Mouse (Mus musculus) limb, embryonic 14.5 days (tissue): ENCODE measurements around the gene Pxdn. TPM values are rescaled to one million over a fixed set of nuclear protein-coding genes. Genes with fewer than 3 reads are reported as not detected.
A peak's percentile ranks its signal among the peaks of the same experiment; 100 is the strongest.

ENCODE experiments used
- ATAC-seq: fragments of 200-750 bp; cut with Nextera tagmentation; 2 replicates; pipeline ENCODE4 v1.8.0; 2017; ENCODE audit warnings: low read depth, moderate number of reproducible peaks, moderate TSS enrichment; ENCODE audit not compliant: low FRiP score
- DNase-seq: peaks from one replicate; pipeline ENCODE4 v3.0.0-alpha.2; 2015; ENCODE audit warnings: low spot score
- H3K27ac ChIP-seq: fragments of 300-500 bp; sonication (generic); replicated peaks from 2 replicates; pipeline ENCODE4 v1.5.1; 2014; ENCODE audit warnings: low read depth, mild to moderate bottlenecking, low read length, moderate library complexity, mixed read lengths
- H3K27me3 ChIP-seq: fragments of 300-500 bp; sonication (generic); 2 replicates; pipeline ENCODE4 v1.6.1; 2014; ENCODE audit warnings: low read length, mixed read lengths; ENCODE audit not compliant: control insufficient read depth, insufficient read depth
- H3K36me3 ChIP-seq: fragments of 300-500 bp; sonication (generic); 2 replicates; pipeline ENCODE4 v1.6.1; 2014; ENCODE audit warnings: mild to moderate bottlenecking, low read length, moderate library complexity, mixed read lengths; ENCODE audit not compliant: control insufficient read depth, insufficient read depth
- H3K4me1 ChIP-seq: fragments of 300-500 bp; sonication (generic); 2 replicates; pipeline ENCODE4 v1.6.1; 2014; ENCODE audit warnings: antibody characterized with exemption, low read length, mixed read lengths; ENCODE audit not compliant: control insufficient read depth, insufficient read depth
- H3K4me2 ChIP-seq: fragments of 300-500 bp; sonication (generic); replicated peaks from 2 replicates; pipeline ENCODE4 v1.6.1; 2014; ENCODE audit warnings: low read depth, mild to moderate bottlenecking, low read length, moderate library complexity; ENCODE audit not compliant: severe bottlenecking
- H3K4me3 ChIP-seq: fragments of 300-500 bp; sonication (generic); replicated peaks from 2 replicates; pipeline ENCODE4 v1.5.1; 2014; ENCODE audit warnings: low read length
- H3K9ac ChIP-seq: fragments of 300-500 bp; sonication (generic); 2 replicates; pipeline ENCODE4 v1.6.1; 2014; ENCODE audit warnings: mild to moderate bottlenecking, low read depth, low read length, moderate library complexity; ENCODE audit not compliant: severe bottlenecking
- H3K9me3 ChIP-seq: fragments of 300-500 bp; sonication (generic); 2 replicates; pipeline ENCODE4 v1.6.1; 2016; ENCODE audit warnings: low read length; ENCODE audit not compliant: control insufficient read depth
- POLR2A ChIP-seq: fragments of 200-500 bp; IDR thresholded peaks from 2 replicates; pipeline ENCODE4 v1.8.0; 2012; ENCODE audit warnings: inconsistent platforms, mild to moderate bottlenecking, moderate library complexity, borderline replicate concordance; ENCODE audit not compliant: insufficient read depth, insufficient read length; ENCODE audit errors: extremely low read depth
- WGBS: fragments of 180-500 bp; shearing (Covaris S2); extraction: QIAGEN DNeasy Blood & Tissue Kit; methylation state at CpG from one replicate; pipeline ENCODE4 v1.1.7; 2014; 5-methylcytosine and 5-hydroxymethylcytosine counted together
- polyA plus RNA-seq, 2 experiments: library from polyadenylated mRNA; depleted of rRNA in 1 of 2; stranded (reverse) in 1 of 2; unstranded in 1 of 2; fragments of >200 nt; fragmentation: Nextera tagmentation in 1 of 2; extraction: Ambion mirVana in 1 of 2; gene quantifications; 2 replicates each; pipeline versions ENCODE4 v1.2.1 to v1.2.3; 2012 to 2014

Pxdn gene
- polyA plus RNA-seq, 2 experiments: 145 to 175 TPM

DNA sequence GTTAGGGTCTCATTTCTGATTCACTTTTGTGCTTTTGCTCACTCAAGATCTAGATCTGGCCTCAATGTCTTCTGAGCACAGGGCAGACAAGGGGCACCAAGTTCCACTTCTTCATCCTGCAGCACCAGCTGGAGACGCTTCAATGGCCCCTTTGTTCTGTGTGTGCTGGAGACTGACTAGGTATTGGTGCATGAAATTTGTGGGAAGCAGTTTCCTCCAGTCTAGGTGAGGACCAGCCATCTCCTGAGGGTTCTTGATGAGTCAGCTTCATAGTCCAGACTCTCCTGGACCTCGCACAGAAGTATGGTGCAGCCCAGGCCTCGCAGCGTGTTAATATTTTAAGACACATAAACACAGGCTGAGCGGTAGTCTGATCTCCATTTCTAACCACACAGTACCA, 97.3 kb downstream of the Pxdn start:
- Histone ChIP-seq H3K4me3 (no peak overlapping the region), H3K27ac (no peak overlapping the region), H3K27me3 (no peaks in the 10 kb centered on the region), H3K36me3 (no peaks in the 10 kb centered on the region), H3K9me3 (no peaks in the 10 kb centered on the region), H3K4me1 (no peaks in the 10 kb centered on the region; the same call in 1 of the 2 replicates), H3K4me2 (no peak overlapping the region), H3K9ac (no peak overlapping the region)
- no peak for TF ChIP-seq POLR2A
- WGBS: 73% methylated on average over 5 of the region's 5 CpGs
- ATAC-seq (no peak), DNase-seq (no peak)

- Histone ChIP-seq H3K36me3 (no peaks in the 10 kb centered on the region), H3K4me2 (no peak overlapping the region), H3K4me3 (no peak overlapping the region), H3K27ac (no peak overlapping the region), H3K9ac (no peak overlapping the region), H3K27me3 (no peaks in the 10 kb centered on the region), H3K9me3 (no peaks in the 10 kb centered on the region), H3K4me1 (no peaks in the 10 kb centered on the region; the same call in 1 of the 2 replicates)
- DNase-seq: no peak
- TF ChIP-seq POLR2A: no peak
- no peak for ATAC-seq
- WGBS: 48% methylated on average over 1 of the region's 1 CpGs
Observed at GRCm38 (mm10) chr12:30035406-30035805, 98.0 kb downstream of the Pxdn start.

- ATAC-seq: no peak
- H3K4me1 ChIP-seq: no peaks in the 10 kb centered on the region; the same call in 1 of the 2 replicates
Observed at GRCm38 (mm10) chr12:30035841-30036568, 98.6 kb downstream of the Pxdn start.

DNA sequence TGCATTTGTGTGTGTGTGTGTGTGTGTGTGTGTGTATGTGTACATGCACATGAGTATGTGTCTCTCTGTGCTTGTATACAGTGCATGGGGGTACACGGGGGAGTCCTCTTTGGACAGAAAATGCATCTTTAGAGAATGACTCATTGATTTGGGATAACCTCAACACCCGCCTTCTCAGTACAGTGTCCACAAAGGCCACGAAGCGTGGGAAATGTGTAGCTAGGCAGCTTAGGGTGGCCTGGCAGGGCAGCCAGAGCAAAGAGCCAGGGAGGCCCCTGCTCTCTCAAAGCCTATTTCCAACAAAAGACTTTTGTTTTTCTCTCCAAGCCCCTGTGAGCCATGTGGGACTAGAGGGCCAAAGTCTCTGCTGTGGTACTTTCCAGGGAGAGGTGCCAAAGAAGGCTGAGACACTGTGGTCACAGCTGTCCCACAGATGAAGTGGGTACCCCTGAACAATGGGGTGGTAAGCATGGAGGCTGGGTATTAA, 99.2 kb downstream of the Pxdn start:
- no peaks in the 10 kb centered on the region for H3K36me3 ChIP-seq
- H3K9ac ChIP-seq: no peak overlapping the region
- no peak overlapping the region for H3K4me3 ChIP-seq
- no peaks in the 10 kb centered on the region for H3K9me3 ChIP-seq
- no peak overlapping the region for H3K4me2 ChIP-seq
- WGBS: 77% methylated on average over 4 of the region's 4 CpGs
- ATAC-seq (no peak), DNase-seq (no peak)
- H3K4me1 ChIP-seq: no peaks in the 10 kb centered on the region; the same call in 1 of the 2 replicates
- no peak overlapping the region for H3K27ac ChIP-seq
- TF ChIP-seq POLR2A: no peak
- no peaks in the 10 kb centered on the region for H3K27me3 ChIP-seq

More at GRCm38 (mm10) chr12:30035841-30036568, 98.6 kb downstream of the Pxdn start:
- Histone ChIP-seq H3K9me3 (no peaks in the 10 kb centered on the region), H3K27ac (no peak overlapping the region), H3K36me3 (no peaks in the 10 kb centered on the region), H3K4me3 (no peak overlapping the region), H3K4me2 (no peak overlapping the region), H3K9ac (no peak overlapping the region), H3K27me3 (no peaks in the 10 kb centered on the region)
- no peak for TF ChIP-seq POLR2A
- no peak for DNase-seq

DNA sequence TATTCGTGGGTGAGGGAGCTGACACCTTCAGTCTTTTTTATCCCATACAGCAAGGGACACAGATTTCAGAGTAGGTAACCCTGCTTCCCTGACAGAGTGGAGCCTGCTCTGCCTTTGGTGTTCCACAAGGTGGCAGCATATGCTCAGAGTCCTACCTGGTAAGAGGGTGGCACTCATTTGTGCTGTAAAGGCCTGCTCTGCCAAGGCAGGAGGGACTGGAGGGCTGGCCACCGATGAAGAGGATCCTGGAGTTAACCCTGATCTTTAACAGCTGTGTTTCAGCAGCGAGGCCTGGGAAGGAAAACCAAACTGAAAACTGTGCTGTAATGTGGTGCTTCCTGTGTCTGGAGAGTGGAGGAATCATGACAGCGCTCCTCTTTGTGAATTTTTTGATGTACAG, 102.2 kb downstream of the Pxdn start:
- Histone ChIP-seq H3K4me3 (no peak overlapping the region), H3K36me3 (no peaks in the 10 kb centered on the region), H3K4me1 (no peaks in the 10 kb centered on the region; the same call in 1 of the 2 replicates), H3K9ac (no peak overlapping the region), H3K4me2 (no peak overlapping the region), H3K27me3 (no peaks in the 10 kb centered on the region), H3K27ac (no peak overlapping the region), H3K9me3 (no peaks in the 10 kb centered on the region)
- peak; percentile 31 for DNase-seq
- 30% methylated on average over 4 of the region's 4 CpGs for WGBS
- TF ChIP-seq POLR2A: no peak
- ATAC-seq: no peak
